Mouse (Mus musculus) cortical plate, adult 2 months (tissue): ENCODE data around the gene Zfp850.

ENCODE experiments used
- CTCF ChIP-seq: fragments of 200-500 bp; IDR thresholded peaks from 2 replicates; pipeline ENCODE4 v1.5.1; 2011; ENCODE audit warnings: mild to moderate bottlenecking, control low read depth, low read length; ENCODE audit not compliant: insufficient read depth; ENCODE audit errors: extremely low read depth
- POLR2A ChIP-seq: fragments of 200-500 bp; IDR thresholded peaks from 2 replicates; pipeline ENCODE4 v1.6.1; 2011; ENCODE audit warnings: mild to moderate bottlenecking, low read length, control low read depth; ENCODE audit not compliant: insufficient read depth; ENCODE audit errors: extremely low read depth

DNA sequence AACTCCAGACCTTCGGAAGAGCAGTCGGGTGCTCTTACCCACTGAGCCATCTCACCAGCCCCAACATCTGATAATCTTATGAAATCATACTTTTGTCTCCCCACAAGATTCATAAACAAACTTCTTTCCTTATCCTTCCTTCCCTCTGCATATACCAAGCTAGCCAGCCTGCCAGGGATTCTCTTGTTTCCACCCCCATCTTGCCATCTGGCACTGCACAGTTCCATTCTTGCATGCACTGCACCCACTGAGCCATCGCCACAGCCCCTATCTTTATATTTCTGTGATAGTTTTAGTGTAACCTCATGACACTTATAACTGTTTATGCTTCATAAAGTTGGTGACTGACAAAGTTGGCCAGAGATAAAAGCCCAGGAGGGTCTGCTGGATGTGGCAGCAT, 3.6 kb downstream of the Zfp850 start:
- TF ChIP-seq CTCF: no peak
- no peak for TF ChIP-seq POLR2A
